Mouse (Mus musculus): ENCODE results near the gene Tnfaip8l2.

- TF ChIP-seq POLR2A (IDR thresholded peaks at IDR 0.05; ENCODE audit: borderline replicate concordance, low read depth, low read length) = no peak
- TF ChIP-seq CTCF (IDR thresholded peaks at IDR 0.05; ENCODE audit: low read depth, low read length) = no peak
Observed at GRCm38 (mm10) chr3:95161041-95161551, 18.9 kb upstream of the Tnfaip8l2 start.

All from bone marrow macrophage, adult 2 months (primary cell).